Mouse (Mus musculus) retina, adult 2 months (tissue): ENCODE measurements around the gene Dppa4.
"Not testable (repeated sequence)": the region's sequence is repeated elsewhere in the genome, so short reads cannot be mapped to it uniquely, and the experiment has no call there.

Source experiments
- DNase-seq: peaks from one replicate; pipeline ENCODE4 v3.0.0-alpha.2; 2012; ENCODE audit warnings: low read depth, low spot score

Dppa4 gene

DNA sequence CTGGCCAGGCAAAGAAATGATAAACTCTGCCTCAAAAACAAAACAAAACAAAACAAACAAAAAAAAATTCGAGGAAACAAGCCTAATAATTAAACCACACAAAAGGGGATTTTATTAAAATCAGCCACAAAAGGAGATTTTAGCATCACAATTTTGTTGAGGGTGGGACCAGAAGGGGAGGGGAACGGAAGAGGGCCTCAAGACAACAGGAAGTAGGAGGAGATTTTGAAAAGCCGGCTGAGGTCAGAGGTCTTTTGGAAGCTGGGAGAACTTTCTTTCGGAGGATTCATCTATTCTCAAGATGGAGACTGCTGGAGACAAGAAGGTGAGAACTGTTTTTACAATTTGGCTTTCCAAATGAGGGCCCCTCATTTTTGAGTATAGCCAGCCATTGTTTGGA, at the start of gene Dppa4:
Dppa4 (plus strand) TSS at position 217 of the 400 bp plus-strand sequence.
- no peak for DNase-seq

DNA sequence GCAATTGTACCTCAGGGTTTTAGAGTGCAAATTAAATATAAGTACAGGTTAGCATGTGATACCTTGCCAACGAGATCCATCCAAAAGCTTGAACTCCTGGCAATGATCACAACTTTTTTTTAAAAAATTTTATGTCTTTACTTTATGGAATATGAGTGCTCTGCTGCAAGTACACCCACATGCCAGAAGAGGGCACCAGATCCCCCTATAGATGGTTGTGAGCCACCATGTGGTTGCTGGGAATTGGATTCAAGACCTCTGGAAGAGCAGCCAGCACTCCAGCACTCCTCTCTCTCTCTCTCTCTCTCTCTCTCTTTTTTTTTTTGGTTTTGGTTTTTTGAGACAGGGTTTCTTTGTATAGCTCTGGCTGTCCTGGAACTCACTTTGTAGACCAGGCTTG, 48.5 kb upstream of the Dppa4 start:
- DNase-seq = no peak

DNA sequence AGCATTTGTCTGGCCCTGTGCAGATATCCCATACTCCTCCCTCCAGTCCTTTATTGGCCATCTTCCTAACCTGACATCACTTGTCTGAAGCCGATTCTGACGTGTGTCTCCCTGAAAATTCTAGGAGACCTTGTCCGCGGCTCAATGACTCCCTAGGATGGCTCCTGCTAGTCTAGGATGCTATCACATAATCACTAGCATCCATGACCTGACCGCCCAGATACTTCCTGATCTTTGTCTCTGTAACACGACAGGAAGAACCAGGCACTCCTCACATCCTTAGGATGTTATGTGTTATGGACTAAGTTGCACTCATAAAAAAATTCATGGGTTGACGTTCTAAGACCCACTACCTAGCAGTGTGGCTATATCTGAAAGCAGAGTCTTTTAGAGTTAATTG, 45.9 kb upstream of the Dppa4 start:
- DNase-seq = no peak

DNA sequence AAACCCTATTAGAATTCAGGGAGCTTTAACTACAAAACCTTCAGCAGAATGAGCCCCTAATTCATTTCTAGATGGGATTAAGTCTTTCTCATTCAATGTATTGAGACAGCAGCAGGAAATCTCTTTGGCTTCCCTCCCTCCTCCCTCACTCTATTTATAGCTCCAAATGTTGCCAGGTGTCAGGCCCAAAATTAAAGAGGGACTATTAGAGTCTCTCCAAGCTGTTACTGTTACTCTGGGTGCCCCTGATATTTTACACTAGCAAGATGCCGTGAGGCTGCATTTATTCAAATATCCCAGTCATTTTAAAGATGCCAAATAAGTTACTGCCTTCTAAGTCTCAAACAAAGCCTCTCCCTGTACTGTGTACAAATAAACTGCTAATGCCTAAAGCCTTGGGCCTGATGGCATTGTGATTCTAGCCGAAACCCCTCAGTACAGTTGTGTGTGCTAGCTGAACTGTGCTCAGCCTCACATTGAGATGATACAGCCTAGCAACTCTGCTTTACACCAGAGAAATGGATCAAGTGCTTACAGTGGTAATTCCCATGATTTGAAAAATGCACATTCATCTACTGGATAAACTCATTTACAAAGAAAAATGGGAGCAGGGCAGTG, 36.4 kb upstream of the Dppa4 start:
- no peak for DNase-seq

- DNase-seq = no peak
Observed at GRCm38 (mm10) chr16:48252824-48253223, 30.7 kb upstream of the Dppa4 start.

DNA sequence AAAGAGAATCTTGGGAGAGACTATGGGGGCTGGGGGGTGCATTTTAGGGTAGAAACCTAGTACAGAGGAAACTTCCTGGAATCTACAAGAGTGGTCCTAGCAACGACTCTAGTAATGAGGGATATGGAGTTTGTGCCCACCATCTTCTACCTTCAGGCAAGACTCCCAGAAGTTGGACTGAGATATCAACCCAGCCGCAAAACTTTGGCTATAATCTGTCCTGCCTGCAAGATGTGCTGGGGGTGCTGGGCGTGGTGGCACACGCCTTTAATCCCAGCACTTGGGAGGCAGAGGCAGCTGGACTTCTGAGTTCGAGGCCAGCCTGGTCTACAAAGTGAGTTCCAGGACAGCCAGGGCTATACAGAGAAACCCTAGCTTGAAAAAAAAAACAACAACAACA, 28.9 kb upstream of the Dppa4 start:
- no peak for DNase-seq

DNA sequence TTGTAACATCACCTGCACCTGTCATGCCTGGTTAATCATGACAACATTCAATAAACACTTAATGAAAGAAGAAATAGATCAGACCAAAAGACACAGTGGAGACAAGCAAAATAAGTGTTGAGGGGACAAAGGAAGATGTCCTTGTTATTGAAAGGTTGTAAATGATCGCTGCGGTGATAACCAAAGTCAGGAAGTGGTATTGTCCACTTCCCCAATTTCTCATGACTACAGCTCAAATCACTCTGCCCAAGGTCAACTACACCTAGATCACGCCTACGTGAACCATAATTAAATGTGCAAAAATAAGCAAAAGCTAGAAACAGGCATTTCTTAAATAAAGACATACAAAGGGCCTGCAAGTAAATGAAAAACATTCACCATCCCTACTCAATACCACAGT, 24.0 kb upstream of the Dppa4 start:
- no peak for DNase-seq

DNA sequence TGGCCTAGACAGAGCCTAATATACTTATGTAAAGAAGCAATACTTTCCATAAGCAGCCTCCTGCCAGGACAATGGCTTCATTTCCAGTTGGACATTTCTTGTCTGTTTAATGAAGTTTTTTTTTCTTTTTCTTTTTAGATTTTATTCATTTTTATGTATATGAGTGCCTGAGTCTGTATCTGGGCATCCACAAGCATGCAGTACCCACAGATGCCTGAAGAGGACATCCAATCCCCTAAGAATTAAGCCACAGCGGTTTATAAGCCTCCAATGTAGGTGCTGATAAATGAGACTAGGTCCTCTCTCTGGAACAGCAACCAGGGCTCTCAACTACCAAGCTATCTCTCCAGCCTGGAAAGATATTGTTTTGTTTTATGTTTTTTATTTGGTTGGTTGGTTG, 20.6 kb upstream of the Dppa4 start:
- no peak for DNase-seq

DNA sequence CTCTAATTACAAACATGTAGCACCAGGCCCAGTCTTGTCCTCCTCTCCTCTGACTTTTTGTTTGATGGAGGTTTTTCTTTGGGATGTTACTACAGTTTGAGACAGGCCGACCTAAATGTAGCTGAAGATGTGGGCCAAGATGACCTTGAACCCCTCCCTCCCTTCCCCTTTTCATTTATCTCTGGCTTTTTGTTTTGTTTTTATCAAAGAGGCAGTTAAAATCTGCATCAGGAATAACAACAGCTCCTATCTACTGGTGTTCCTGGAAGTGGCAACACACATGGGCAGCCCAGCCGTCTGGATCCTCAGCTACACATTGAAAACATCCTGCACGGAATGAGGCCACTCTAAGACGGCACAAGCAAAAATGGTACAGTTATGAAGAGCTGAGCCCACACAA, 17.7 kb upstream of the Dppa4 start:
- DNase-seq = no peak

- DNase-seq = no peak
Observed at GRCm38 (mm10) chr16:48276940-48277339, 6.6 kb upstream of the Dppa4 start.

- no peak for DNase-seq
Observed at GRCm38 (mm10) chr16:48280883-48281282, 2.6 kb upstream of the Dppa4 start.

DNA sequence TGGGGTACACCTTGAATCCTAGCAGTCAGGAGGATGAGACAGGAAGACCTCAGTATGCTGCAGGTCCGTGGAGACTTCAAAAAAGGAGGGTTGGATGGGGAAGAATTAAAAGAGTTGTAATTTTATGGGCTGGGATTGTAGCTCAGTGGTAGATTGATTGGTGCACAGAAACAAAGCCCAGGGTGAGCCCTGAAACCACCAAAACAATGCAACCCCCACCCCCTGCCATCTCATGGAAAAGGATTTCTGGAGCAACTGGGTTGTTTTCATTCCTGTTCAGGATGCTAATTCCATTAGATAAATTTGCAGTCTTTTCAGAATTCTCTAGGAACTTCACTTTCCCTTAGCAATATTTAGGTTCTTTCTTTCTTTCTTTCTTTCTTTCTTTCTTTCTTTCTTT, 732 bp upstream of the Dppa4 start:
- DNase-seq = no peak

GRCm38 (mm10) chr16:48285517-48285916, 2.0 kb downstream of the Dppa4 start:
- no peak for DNase-seq

DNA sequence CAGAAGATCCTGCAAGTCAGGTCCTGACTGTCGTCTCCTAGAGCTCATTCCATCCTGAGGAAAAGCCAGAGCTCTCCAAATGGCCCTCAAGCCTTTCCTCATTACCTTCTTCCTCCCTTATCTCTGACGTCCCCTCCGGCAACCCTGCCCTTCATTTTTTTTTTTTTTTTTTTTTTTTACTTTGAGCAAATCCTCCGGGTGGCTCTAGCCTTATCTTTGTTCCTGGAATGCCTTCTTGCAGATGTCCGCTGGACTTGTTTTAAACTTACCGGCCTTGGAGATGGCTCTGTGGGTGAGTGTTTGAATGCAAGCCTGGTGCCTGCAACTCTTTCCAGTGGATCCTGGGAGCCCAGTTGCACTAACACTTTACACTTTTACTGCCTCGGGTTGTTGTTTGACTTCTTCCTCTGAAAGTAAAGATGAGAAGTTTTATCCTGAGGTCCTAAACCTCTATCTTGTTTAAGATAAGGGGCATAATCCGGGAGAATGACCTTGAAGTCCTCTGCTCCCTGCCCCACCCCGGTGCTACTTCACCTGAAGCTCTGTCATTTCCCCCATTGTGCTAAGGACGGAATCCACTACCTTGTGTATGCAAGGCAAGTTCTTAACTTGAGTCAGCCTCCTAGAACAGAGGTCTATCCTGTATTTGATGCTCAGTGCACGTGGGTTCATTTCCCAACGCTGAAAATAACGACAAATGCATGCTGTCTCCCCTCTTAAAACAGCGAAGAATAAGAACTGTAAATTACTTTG, 14.0 kb downstream of the Dppa4 start:
- DNase-seq = no peak

GRCm38 (mm10) chr16:48299884-48300283, 16.4 kb downstream of the Dppa4 start:
- no peak for DNase-seq

DNA sequence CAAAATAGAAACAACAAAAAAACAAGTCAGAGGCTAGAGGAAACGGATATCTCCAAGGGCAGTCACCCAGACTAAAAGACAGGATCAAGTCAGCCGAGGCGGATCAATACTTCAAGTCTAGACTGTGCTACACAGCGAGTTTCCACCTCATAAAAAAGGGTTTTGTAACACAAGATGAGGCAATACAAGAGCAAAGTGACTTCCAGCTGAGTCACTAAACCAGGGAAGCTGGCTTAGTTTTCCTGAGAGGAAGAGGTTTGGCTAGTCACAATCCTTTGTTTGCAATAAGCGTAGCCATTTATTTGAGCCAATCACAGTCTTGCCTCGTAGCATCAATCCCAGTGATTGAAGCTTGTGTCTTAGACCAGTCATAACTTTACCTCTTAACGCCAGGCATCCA, 20.0 kb downstream of the Dppa4 start, which contains the start of gene Dppa2:
Dppa2 (plus strand) TSS at position 400 of the 400 bp plus-strand sequence.
- no peak for DNase-seq

DNA sequence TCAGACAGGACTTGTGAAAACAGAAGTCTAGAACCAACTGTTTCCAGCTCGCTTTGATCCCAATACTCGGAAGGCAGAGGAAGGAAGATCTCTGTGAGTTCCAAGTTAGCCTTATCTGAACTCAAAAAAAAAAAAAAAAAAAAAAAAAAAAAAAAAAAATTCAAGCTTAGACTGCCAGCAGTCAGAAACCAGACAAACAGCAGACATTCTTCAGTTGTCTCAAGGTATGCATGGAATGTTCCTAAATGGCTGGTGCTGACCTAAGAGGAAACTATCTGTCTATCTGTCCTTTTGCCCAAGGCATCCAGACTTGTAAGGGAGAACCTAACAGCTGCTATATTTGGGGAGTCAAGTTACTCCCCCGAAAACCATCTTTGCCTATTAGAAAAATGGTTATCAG, 20.4 kb downstream of the Dppa4 start:
- no peak for DNase-seq

DNA sequence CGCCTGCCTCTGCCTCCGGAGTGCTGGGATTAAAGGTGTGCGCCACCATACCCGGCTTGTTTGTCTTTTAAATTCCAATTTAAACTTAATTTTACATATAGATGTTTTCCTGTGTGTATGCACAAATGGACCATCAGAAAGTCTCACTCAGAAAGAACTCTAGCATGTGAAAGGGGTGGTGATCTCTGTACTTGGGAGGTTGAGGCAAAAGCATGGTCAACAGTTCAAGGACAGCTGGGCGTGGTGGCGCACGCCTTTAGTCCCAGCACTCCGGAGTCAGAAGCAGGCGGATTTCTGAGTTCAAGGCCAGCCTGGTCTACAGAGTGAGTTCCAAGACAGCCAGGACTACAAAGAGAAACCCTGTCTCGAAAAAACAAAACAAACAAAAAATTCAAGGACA, 25.4 kb downstream of the Dppa4 start:
- not testable (repeated sequence) for DNase-seq

- no peak for DNase-seq
Observed at GRCm38 (mm10) chr16:48309912-48310630, 26.5 kb downstream of the Dppa4 start.

DNA sequence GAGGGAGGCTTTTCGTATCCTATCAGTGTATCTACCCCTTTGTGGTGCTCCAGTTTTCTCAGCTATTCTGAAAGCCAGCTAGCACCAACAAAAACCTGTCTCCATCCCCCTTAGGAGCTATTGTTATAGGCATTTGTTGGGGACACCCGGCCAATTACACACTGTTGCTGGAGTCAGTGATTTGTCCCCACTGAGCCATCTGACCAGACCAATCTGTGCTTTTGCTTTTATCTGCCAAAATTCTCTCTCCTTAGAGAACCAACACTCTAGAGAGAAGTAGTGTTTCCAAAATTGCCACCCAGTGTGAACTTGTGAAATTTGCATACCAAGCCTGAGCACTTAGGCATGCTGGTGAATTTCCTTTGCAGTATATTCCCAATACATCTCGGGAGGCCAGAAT, 31.8 kb downstream of the Dppa4 start:
- DNase-seq = no peak

- no peak for DNase-seq
Observed at GRCm38 (mm10) chr16:48320781-48321180, 37.2 kb downstream of the Dppa4 start.

- DNase-seq = no peak
Observed at GRCm38 (mm10) chr16:48323133-48323532, 39.6 kb downstream of the Dppa4 start.
